Mouse (Mus musculus) liver, embryonic 16.5 days (tissue): Measurements from ENCODE around the gene Zbtb40. TPM values are rescaled to one million over a fixed set of nuclear protein-coding genes. Genes with fewer than 3 reads are reported as not detected.

ENCODE experiments used
- ATAC-seq: fragments of 200-750 bp; cut with Nextera tagmentation; 2 replicates; pipeline ENCODE4 v1.8.0; 2017; ENCODE audit warnings: low read depth, mild to moderate bottlenecking, moderate number of reproducible peaks, moderate library complexity
- H3K27ac ChIP-seq: fragments of 300-500 bp; sonication (generic); 2 replicates; pipeline ENCODE4 v1.5.1; 2014; ENCODE audit warnings: mild to moderate bottlenecking, low read length
- H3K27me3 ChIP-seq: fragments of 300-500 bp; sonication (generic); 2 replicates; pipeline ENCODE4 v1.6.1; 2014; ENCODE audit warnings: low read depth, low read length, mixed read lengths; ENCODE audit not compliant: control insufficient read depth, insufficient read depth
- H3K36me3 ChIP-seq: fragments of 300-500 bp; sonication (generic); 2 replicates; pipeline ENCODE4 v1.6.1; 2014; ENCODE audit warnings: mild to moderate bottlenecking; ENCODE audit not compliant: control insufficient read depth, insufficient read depth
- H3K4me1 ChIP-seq: fragments of 300-500 bp; sonication (generic); 2 replicates; pipeline ENCODE4 v1.6.1; 2014; ENCODE audit warnings: low read depth, low read length, mixed read lengths; ENCODE audit not compliant: control insufficient read depth
- H3K4me2 ChIP-seq: fragments of 300-500 bp; sonication (generic); 2 replicates; pipeline ENCODE4 v1.6.1; 2014; ENCODE audit warnings: low read depth, low read length, mixed read lengths
- H3K4me3 ChIP-seq: fragments of 300-500 bp; sonication (generic); 2 replicates; pipeline ENCODE4 v1.5.1; 2014; ENCODE audit warnings: low read depth, mild to moderate bottlenecking, low read length
- H3K9ac ChIP-seq: fragments of 300-500 bp; sonication (generic); 2 replicates; pipeline ENCODE4 v1.6.1; 2014; ENCODE audit warnings: low read depth, low read length
- H3K9me3 ChIP-seq: fragments of 300-500 bp; sonication (generic); replicated peaks from 2 replicates; pipeline ENCODE4 v1.6.1; 2016; ENCODE audit warnings: low read length; ENCODE audit not compliant: control insufficient read depth
- WGBS: fragments of 180-500 bp; shearing (Covaris S2); extraction: QIAGEN DNeasy Blood & Tissue Kit; methylation state at CpG from one replicate; pipeline ENCODE4 v1.1.7; 2014; ENCODE audit not compliant: insufficient replicate concordance; 5-methylcytosine and 5-hydroxymethylcytosine counted together
- polyA plus RNA-seq: library from polyadenylated mRNA; unstranded; fragments of >200 nt; fragmentation: Nextera tagmentation; extraction: Ambion mirVana; gene quantifications from 2 replicates; pipeline ENCODE4 v1.2.1, GENCODE M21; 2015

The Zbtb40 gene
- 1.3 and 1.6 TPM in 2 replicates for polyA plus RNA-seq

DNA sequence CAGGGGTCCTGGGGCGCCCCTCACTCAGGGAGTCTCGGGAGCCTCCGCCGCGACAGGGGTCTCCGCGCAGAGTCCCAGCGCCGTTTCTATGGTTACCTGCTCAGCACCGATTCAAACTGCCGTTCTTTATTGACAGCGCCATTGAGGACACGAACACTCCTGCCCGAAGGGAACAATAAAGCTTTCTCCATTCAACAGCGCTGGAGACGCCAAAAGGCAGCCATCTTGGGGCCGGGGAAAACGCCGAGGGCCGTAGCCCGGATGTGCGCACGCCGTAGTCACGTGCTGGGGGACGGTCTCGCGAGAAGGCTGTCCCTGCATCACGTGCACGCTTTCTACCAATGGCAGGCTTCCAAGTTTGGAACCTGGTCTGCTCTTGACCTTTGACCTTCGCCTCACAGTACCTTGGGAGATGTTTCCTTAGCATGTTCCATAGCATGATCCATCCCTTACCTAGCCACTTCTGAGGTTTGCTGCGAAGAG is at the start of gene Zbtb40:
TSS of gene Zbtb40 (minus strand) at position 252 of the 483 bp plus-strand sequence.
- peak within 1 kb of the TSS; percentile 79 for H3K9ac ChIP-seq
- H3K4me3 ChIP-seq: peak within 1 kb of the TSS; percentile 83
- no peaks in the 10 kb centered on the region for H3K9me3 ChIP-seq
- H3K27me3 ChIP-seq: peaks cover 5% of the 10 kb centered on the region
- no peaks in the 10 kb centered on the region for H3K36me3 ChIP-seq
- H3K4me1 ChIP-seq: peaks cover 7% of the 10 kb centered on the region; the same call in 1 of the 2 replicates
- peak; percentile 94 for ATAC-seq
- H3K27ac ChIP-seq: no peak within 1 kb of the TSS
- H3K4me2 ChIP-seq: peak within 1 kb of the TSS; percentile 78
- under 1% methylated on average over 32 of the region's 32 CpGs for WGBS

- Histone ChIP-seq H3K27me3 (no peaks in the 10 kb centered on the region; the same call in 1 of the 2 replicates), H3K4me2 (no peak overlapping the region), H3K9me3 (no peaks in the 10 kb centered on the region), H3K9ac (no peak overlapping the region), H3K27ac (no peak overlapping the region), H3K4me3 (no peak overlapping the region), H3K4me1 (no peaks in the 10 kb centered on the region), H3K36me3 (no peaks in the 10 kb centered on the region)
- WGBS: 54% methylated on average over 4 of the region's 4 CpGs
- no peak for ATAC-seq
Measured at GRCm38 (mm10) chr4:137097984-137098327, 49.4 kb upstream of the Zbtb40 start.

DNA sequence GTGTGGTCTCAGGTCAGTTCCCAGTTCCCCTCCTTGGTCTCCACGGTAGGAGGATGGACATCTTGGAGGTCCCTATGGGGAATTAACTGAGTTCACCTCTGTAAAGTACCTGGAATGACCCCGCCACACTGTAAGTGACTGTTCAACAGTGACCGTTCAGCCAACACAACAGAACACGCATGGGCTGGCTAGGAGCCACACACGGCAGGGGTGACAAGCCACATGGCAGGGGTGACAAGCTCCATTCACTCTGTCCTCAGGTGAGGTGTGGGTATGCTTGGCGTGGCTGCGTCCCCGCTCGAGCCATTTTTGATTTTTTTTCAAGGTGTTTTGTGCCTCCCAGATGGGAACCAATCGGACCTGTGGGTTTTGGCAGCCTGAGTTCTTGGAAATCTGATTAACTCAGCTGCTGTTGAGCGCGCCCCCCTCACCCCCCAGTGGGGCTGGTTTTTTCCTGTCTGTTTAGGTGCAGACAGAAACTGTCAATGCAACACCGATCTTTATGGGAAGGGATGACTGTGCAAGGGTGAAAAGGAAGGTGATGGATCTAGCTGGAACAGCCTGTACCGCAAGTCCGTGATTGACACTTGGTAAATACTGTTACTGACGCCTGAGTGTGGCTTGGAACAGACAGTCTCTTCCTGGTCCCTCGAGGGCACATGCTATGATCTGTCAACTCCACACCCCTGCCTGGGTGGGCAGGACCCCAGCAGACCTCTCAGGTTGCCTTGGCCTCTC is 48.8 kb upstream of the Zbtb40 start:
- H3K4me2 ChIP-seq: no peak overlapping the region
- H3K36me3 ChIP-seq: no peaks in the 10 kb centered on the region
- H3K27me3 ChIP-seq: no peaks in the 10 kb centered on the region; the same call in 1 of the 2 replicates
- H3K4me3 ChIP-seq: no peak overlapping the region
- H3K9ac ChIP-seq: no peak overlapping the region
- 60% methylated on average over 17 of the region's 17 CpGs for whole genome bisulfite sequencing
- no peaks in the 10 kb centered on the region for H3K4me1 ChIP-seq
- H3K27ac ChIP-seq: no peak overlapping the region
- peak; percentile 74 for ATAC-seq
- H3K9me3 ChIP-seq: no peaks in the 10 kb centered on the region; the same call in 1 of the 2 replicates

- Histone ChIP-seq H3K4me2 (no peak overlapping the region), H3K4me1 (no peaks in the 10 kb centered on the region), H3K27ac (no peak overlapping the region), H3K36me3 (no peaks in the 10 kb centered on the region), H3K9ac (no peak overlapping the region), H3K4me3 (no peak overlapping the region), H3K9me3 (no peaks in the 10 kb centered on the region; the same call in 1 of the 2 replicates), H3K27me3 (no peaks in the 10 kb centered on the region; the same call in 1 of the 2 replicates)
- WGBS: 45% methylated on average over 10 of the region's 10 CpGs
- ATAC-seq: no peak
Measured at GRCm38 (mm10) chr4:137096353-137096752, 47.8 kb upstream of the Zbtb40 start.

DNA sequence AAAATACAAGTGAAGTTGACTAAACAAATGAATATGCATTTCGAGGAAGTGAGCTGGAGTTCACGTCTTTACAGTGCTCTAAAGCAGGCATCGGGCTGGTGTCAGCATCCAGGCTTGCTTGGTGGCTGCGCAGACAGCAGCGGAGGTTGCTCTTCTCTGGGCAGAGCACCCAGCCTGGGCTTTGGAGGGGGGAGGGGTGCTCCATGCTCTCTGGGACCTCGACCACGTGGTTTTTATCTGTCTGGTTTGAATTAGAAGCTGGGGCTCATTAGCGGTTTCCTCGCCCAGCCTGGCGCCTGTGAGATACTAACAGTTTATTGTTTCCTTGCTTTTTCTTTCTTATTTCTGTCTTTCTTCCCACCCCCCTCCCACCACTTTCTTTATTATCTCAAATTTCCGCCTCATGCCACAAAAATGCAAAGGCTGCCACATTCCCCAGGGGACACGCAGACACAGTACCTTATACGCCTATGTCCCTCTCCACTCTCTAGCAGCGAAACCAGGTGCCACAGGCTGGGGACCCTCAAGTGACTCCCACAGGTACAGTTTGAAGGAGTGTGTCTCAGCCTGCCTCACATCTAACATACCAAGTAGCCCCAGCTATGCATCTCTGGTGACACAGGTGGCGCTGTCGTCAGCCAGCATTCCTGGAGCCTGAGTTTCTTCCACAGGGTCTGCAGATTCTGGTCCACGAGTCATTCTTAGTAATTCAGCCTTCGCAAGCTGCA is 36.6 kb upstream of the Zbtb40 start:
- no peaks in the 10 kb centered on the region for H3K9me3 ChIP-seq
- H3K36me3 ChIP-seq: no peaks in the 10 kb centered on the region
- no peak overlapping the region for H3K4me3 ChIP-seq
- H3K4me2 ChIP-seq: no peak overlapping the region
- H3K27me3 ChIP-seq: peaks cover 21% of the 10 kb centered on the region
- H3K9ac ChIP-seq: no peak overlapping the region
- H3K27ac ChIP-seq: no peak overlapping the region
- no peak for ATAC-seq
- H3K4me1 ChIP-seq: no peaks in the 10 kb centered on the region
- 22% methylated on average over 18 of the region's 18 CpGs for WGBS

- 39% methylated on average over 2 of the region's 2 CpGs for WGBS
- peaks cover 16% of the 10 kb centered on the region for H3K27me3 ChIP-seq
Measured at GRCm38 (mm10) chr4:137082866-137083265, 34.3 kb upstream of the Zbtb40 start.

GRCm38 (mm10) chr4:137081401-137081800 is 32.8 kb upstream of the Zbtb40 start:
- Histone ChIP-seq H3K9ac (no peak overlapping the region), H3K4me2 (no peak overlapping the region), H3K4me3 (no peak overlapping the region), H3K27ac (no peak overlapping the region), H3K36me3 (no peaks in the 10 kb centered on the region), H3K9me3 (no peaks in the 10 kb centered on the region), H3K27me3 (peaks cover 8% of the 10 kb centered on the region), H3K4me1 (no peaks in the 10 kb centered on the region; the same call in 1 of the 2 replicates)
- WGBS: 68% methylated on average over 4 of the region's 4 CpGs
- no peak for ATAC-seq

More at GRCm38 (mm10) chr4:137082866-137083265, 34.3 kb upstream of the Zbtb40 start:
- Histone ChIP-seq H3K36me3 (no peaks in the 10 kb centered on the region), H3K4me1 (no peaks in the 10 kb centered on the region), H3K9ac (no peak overlapping the region), H3K4me3 (no peak overlapping the region), H3K9me3 (no peaks in the 10 kb centered on the region), H3K4me2 (no peak overlapping the region), H3K27ac (no peak overlapping the region)
- ATAC-seq: no peak

- peak; percentile 82 for ATAC-seq
- 8% methylated on average over 2 of the region's 2 CpGs for WGBS
- H3K36me3 ChIP-seq: no peaks in the 10 kb centered on the region
- no peak overlapping the region for H3K9ac ChIP-seq
- no peak overlapping the region for H3K4me2 ChIP-seq
- no peaks in the 10 kb centered on the region for H3K27me3 ChIP-seq
- no peak overlapping the region for H3K27ac ChIP-seq
- H3K4me3 ChIP-seq: no peak overlapping the region
- H3K9me3 ChIP-seq: no peaks in the 10 kb centered on the region
- H3K4me1 ChIP-seq: no peaks in the 10 kb centered on the region; the same call in 1 of the 2 replicates
Measured at GRCm38 (mm10) chr4:137077216-137077615, 28.6 kb upstream of the Zbtb40 start.

GRCm38 (mm10) chr4:137071204-137071603 is 22.6 kb upstream of the Zbtb40 start:
- ATAC-seq: no peak
- H3K4me3 ChIP-seq: no peak overlapping the region

More at GRCm38 (mm10) chr4:137071204-137071603, 22.6 kb upstream of the Zbtb40 start:
- H3K4me1 ChIP-seq: no peaks in the 10 kb centered on the region
- H3K9ac ChIP-seq: no peak overlapping the region
- H3K36me3 ChIP-seq: no peaks in the 10 kb centered on the region
- no peaks in the 10 kb centered on the region for H3K9me3 ChIP-seq
- H3K27ac ChIP-seq: no peak overlapping the region
- no peak overlapping the region for H3K4me2 ChIP-seq
- WGBS: 59% methylated on average over 6 of the region's 6 CpGs
- H3K27me3 ChIP-seq: no peaks in the 10 kb centered on the region
